Mouse (Mus musculus): ENCODE results near the gene Vamp8. TPM values are rescaled to one million over a fixed set of nuclear protein-coding genes. Genes with fewer than 3 reads are reported as not detected.

The Vamp8 gene
- total RNA-seq, 2 experiments from 2014 or later, result 51.8 to 52.7 TPM

GRCm38 (mm10) chr6:72410003-72410402 lies 19.5 kb upstream of the Vamp8 start:
- intact Hi-C loops (cut with DNase I; ENCODE audit: low total_unique reads), result no loop called here
- no peak for DNase-seq

- DNase-seq, result peak; percentile 58
- intact Hi-C loops (cut with DNase I; ENCODE audit: low total_unique reads), result loop anchor here (10.0 kb wide), 1 partner anchor 225 kb away; no protein-coding TSS in a partner anchor
Observed at GRCm38 (mm10) chr6:72409567-72409966, 19.1 kb upstream of the Vamp8 start.

GRCm38 (mm10) chr6:72407119-72407518 lies 16.6 kb upstream of the Vamp8 start:
- DNase-seq, result peak; percentile 78
- intact Hi-C loops (cut with DNase I; ENCODE audit: low total_unique reads), result loop anchor here (10.0 kb wide), 1 partner anchor 222 kb away; no protein-coding TSS in a partner anchor

- intact Hi-C loops (cut with DNase I; ENCODE audit: low total_unique reads), result loop anchor here (10.0 kb wide), 1 partner anchor 221 kb away; no protein-coding TSS in a partner anchor
- DNase-seq, result no peak
Observed at GRCm38 (mm10) chr6:72405356-72405755, 14.9 kb upstream of the Vamp8 start.

- peak; percentile 66 for DNase-seq
- intact Hi-C loops (cut with DNase I; ENCODE audit: low total_unique reads), result loop anchor here (10.0 kb wide), 1 partner anchor 217 kb away; no protein-coding TSS in a partner anchor
Observed at GRCm38 (mm10) chr6:72401875-72402274, 11.4 kb upstream of the Vamp8 start.

- intact Hi-C loops (cut with DNase I; ENCODE audit: low total_unique reads), result loop anchor here (10.0 kb wide), 1 partner anchor 215 kb away; no protein-coding TSS in a partner anchor
- DNase-seq, result no peak
Observed at GRCm38 (mm10) chr6:72399967-72400366, 9.5 kb upstream of the Vamp8 start.

GRCm38 (mm10) chr6:72396837-72397251 lies 6.3 kb upstream of the Vamp8 start:
- no peak for DNase-seq
- intact Hi-C loops (cut with DNase I; ENCODE audit: low total_unique reads), result no loop called here

- intact Hi-C loops (cut with DNase I; ENCODE audit: low total_unique reads), result no loop called here
- no peak for DNase-seq
Observed at GRCm38 (mm10) chr6:72392341-72392740, 1.8 kb upstream of the Vamp8 start.

GRCm38 (mm10) chr6:72390795-72391521 lies 455 bp upstream of the Vamp8 start:
- peak; percentile 29 for DNase-seq
- intact Hi-C loops (cut with DNase I; ENCODE audit: low total_unique reads), result no loop called here

- intact Hi-C loops (cut with DNase I; ENCODE audit: low total_unique reads), result no loop called here
- no peak for DNase-seq
Observed at GRCm38 (mm10) chr6:72389471-72389940, 997 bp downstream of the Vamp8 start.

- no peak for DNase-seq
- intact Hi-C loops (cut with DNase I; ENCODE audit: low total_unique reads), result no loop called here
Observed at GRCm38 (mm10) chr6:72388791-72389329, 1.6 kb downstream of the Vamp8 start.

GRCm38 (mm10) chr6:72388266-72388665 lies 2.2 kb downstream of the Vamp8 start:
- DNase-seq, result no peak
- intact Hi-C loops (cut with DNase I; ENCODE audit: low total_unique reads), result no loop called here

- intact Hi-C loops (cut with DNase I; ENCODE audit: low total_unique reads), result no loop called here
- no peak for DNase-seq
Observed at GRCm38 (mm10) chr6:72387816-72388215, 2.7 kb downstream of the Vamp8 start.

- intact Hi-C loops (cut with DNase I; ENCODE audit: low total_unique reads), result no loop called here
- DNase-seq, result no peak
Observed at GRCm38 (mm10) chr6:72386561-72386960, 3.9 kb downstream of the Vamp8 start.

- intact Hi-C loops (cut with DNase I; ENCODE audit: low total_unique reads), result no loop called here
- no peak for DNase-seq
Observed at GRCm38 (mm10) chr6:72385258-72385657, 5.2 kb downstream of the Vamp8 start.

- intact Hi-C loops (cut with DNase I; ENCODE audit: low total_unique reads), result no loop called here
- no peak for DNase-seq
Observed at GRCm38 (mm10) chr6:72383952-72384351, 6.6 kb downstream of the Vamp8 start.

- no peak for DNase-seq
- intact Hi-C loops (cut with DNase I; ENCODE audit: low total_unique reads), result no loop called here
Observed at GRCm38 (mm10) chr6:72383142-72383820, 7.2 kb downstream of the Vamp8 start.

GRCm38 (mm10) chr6:72382494-72382893 lies 8.0 kb downstream of the Vamp8 start:
- intact Hi-C loops (cut with DNase I; ENCODE audit: low total_unique reads), result no loop called here

GRCm38 (mm10) chr6:72380131-72380770 lies 10.3 kb downstream of the Vamp8 start, which contains the start of gene Vamp5:
Vamp5 (minus strand) TSS chr6:72380468.
- DNase-seq, result peak; percentile 86
- intact Hi-C loops (cut with DNase I; ENCODE audit: low total_unique reads), result no loop called here

More at GRCm38 (mm10) chr6:72382494-72382893, 8.0 kb downstream of the Vamp8 start:
- no peak for DNase-seq

Measured in gastrocnemius, postnatal 14 days (tissue).